Mouse (Mus musculus) limb, embryonic 15.5 days (tissue): ENCODE measurements around the gene Dleu7. TPM values are rescaled to one million over a fixed set of nuclear protein-coding genes. Genes with fewer than 3 reads are reported as not detected.

Source experiments
- ATAC-seq: fragments of 200-750 bp; cut with Nextera tagmentation; 2 replicates; pipeline ENCODE4 v1.8.0; 2017; ENCODE audit warnings: low read depth, moderate TSS enrichment; ENCODE audit not compliant: insufficient number of reproducible peaks, low FRiP score, low TSS enrichment
- H3K27ac ChIP-seq: fragments of 300-500 bp; sonication (generic); 2 replicates; pipeline ENCODE4 v1.5.1; 2015; ENCODE audit warnings: moderate library complexity, mild to moderate bottlenecking, inconsistent platforms
- H3K27me3 ChIP-seq: fragments of 300-500 bp; sonication (generic); 2 replicates; pipeline ENCODE4 v1.6.1; 2015; ENCODE audit warnings: inconsistent platforms
- H3K36me3 ChIP-seq: fragments of 300-500 bp; sonication (generic); 2 replicates; pipeline ENCODE4 v1.6.1; 2015; ENCODE audit warnings: inconsistent platforms
- H3K4me1 ChIP-seq: fragments of 300-500 bp; sonication (generic); 2 replicates; pipeline ENCODE4 v1.6.1; 2015; ENCODE audit warnings: inconsistent platforms
- H3K4me2 ChIP-seq: fragments of 300-500 bp; sonication (generic); 2 replicates; pipeline ENCODE4 v1.6.1; 2015; ENCODE audit warnings: mild to moderate bottlenecking, inconsistent platforms
- H3K4me3 ChIP-seq: fragments of 300-500 bp; sonication (generic); 2 replicates; pipeline ENCODE4 v1.5.1; 2015; ENCODE audit warnings: mild to moderate bottlenecking, inconsistent platforms
- H3K9ac ChIP-seq: fragments of 300-500 bp; sonication (generic); 2 replicates; pipeline ENCODE4 v1.6.1; 2015; ENCODE audit warnings: inconsistent platforms
- H3K9me3 ChIP-seq: fragments of 300-500 bp; sonication (generic); 2 replicates; pipeline ENCODE4 v1.6.1; 2016; ENCODE audit warnings: inconsistent platforms
- WGBS: fragments of 180-500 bp; shearing (Covaris S2); methylation state at CpG from one replicate; pipeline ENCODE4 v1.1.7; 2015; 5-methylcytosine and 5-hydroxymethylcytosine counted together
- polyA plus RNA-seq: library from polyadenylated mRNA; unstranded; fragments of >200 nt; fragmentation: Nextera tagmentation; extraction: Ambion mirVana; gene quantifications from 2 replicates; pipeline ENCODE4 v1.2.1, GENCODE M21; 2015

Dleu7 gene
- polyA plus RNA-seq: 0.88 and 1.2 TPM in 2 replicates

DNA sequence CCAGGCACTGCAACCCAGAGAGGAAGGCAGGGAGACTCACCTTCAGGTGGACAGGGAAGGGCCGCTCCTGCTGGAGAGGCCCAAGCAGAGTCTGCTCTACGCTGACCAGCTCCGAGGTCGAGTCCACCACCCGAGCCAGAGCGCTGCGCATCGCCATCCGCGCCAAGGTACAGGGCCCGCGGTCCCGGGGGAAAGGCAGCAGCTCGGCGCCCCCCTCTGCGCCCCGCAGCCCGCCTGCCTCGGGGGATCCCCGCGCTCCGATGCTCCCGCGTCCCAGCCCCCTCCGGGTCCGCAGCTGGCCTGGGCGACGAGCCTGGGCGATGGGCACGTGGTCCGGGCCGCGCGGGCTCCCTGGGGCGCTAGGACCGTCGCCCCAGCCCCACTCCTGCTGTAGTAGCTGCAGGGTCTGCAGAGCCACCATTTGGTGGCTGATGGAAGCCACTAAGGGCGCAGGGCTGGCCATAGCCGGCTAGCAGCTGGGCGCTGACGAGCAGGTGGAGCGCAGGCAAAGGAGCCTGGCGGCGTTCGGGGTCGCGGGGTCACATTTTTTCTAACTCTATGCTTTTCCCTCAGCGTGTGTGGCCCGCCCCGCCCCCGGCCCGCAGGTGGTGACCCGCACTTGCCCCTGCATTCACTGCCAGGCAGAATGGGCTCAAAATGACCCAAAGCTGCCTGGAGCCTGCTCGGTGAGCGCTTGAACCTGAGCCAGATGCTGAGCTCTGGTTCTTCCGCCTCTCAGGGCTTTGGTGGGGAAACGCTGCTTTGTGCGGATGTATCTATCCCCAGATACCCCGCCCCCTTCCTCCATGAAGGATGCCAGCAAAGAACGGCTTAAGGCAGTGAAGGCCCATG is at the start of gene Dleu7, which contains the start of gene Rnaseh2b:
Dleu7 (minus strand) TSS at position 560 of the 852 bp plus-strand sequence.
Rnaseh2b (plus strand) TSS at position 102 of the 852 bp plus-strand sequence.
- peaks cover 13% of the 10 kb centered on the region for H3K4me1 ChIP-seq
- WGBS: 1% methylated on average over 53 of the region's 60 CpGs
- ATAC-seq: no peak
- H3K36me3 ChIP-seq: no peaks in the 10 kb centered on the region
- peaks cover 5% of the 10 kb centered on the region for H3K27me3 ChIP-seq
- H3K9me3 ChIP-seq: no peaks in the 10 kb centered on the region
- H3K4me3 ChIP-seq: peak within 1 kb of the TSS; percentile 50
- H3K27ac ChIP-seq: no peak within 1 kb of the TSS
- peak within 1 kb of the TSS; percentile 98 for H3K4me2 ChIP-seq
- H3K9ac ChIP-seq: peak within 1 kb of the TSS; percentile 47

DNA sequence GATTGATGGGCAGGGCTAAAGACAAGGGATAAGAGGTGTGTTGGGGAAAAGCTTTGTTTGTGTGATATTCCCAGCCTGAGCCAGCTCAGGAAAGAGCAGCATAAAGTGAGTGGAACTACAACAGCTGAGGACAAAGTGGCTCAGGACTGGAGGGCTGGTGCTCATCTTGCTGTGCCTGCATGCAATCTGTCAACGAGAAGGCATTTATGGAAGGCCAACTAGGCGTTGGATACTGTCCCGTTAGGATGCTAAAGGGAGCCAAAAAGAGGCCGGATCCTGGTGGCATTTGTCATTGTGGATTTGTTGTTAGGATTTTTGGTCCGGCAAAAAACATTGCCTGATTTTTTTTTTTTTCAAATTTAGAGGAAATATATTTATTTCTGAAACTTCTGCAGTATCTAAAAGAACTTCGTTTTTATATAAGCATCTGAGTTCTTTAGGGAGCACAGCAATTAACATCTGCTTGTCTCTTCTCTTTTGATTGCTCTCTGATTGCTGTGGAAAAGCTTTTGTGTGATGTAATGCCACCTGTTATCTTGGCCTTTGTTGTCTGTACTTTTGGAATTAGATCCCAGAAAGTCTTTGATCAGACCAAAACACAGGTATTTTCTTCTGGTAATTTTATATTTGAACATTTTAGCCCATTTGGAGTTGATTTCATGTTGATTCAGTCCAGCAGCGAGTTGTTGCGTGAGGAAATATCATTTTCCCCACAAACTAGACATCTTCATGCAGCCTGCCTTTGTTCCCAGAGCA is 49.2 kb upstream of the Dleu7 start:
- Histone ChIP-seq H3K27ac (peak overlapping the region; percentile 61), H3K4me3 (no peak overlapping the region), H3K4me2 (peak overlapping the region; percentile 14; the same call in 1 of the 2 replicates), H3K36me3 (no peaks in the 10 kb centered on the region), H3K27me3 (no peaks in the 10 kb centered on the region), H3K9ac (no peak overlapping the region), H3K4me1 (peaks cover 8% of the 10 kb centered on the region), H3K9me3 (no peaks in the 10 kb centered on the region)
- 58% methylated on average over 8 of the region's 8 CpGs for WGBS
- ATAC-seq: no peak

DNA sequence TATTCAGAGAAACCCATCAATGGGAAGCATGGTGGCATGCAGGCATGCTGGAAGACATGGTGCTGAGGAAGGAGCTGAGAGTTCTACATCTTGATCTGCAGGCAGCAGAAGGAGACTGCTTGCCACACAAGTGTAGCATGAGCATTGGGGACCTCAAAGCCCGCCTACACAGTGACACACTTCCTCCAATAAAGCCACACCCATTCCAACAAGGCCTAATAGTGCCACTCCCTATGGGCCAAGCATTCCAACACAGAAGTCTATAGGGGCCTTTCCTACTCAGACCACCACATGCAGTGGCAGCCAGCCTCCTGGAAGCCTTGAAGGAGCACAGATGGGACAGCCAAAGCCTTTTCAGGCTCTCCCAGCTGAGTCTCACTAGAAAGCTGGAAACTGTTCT is 46.3 kb upstream of the Dleu7 start:
- Histone ChIP-seq H3K4me3 (no peak overlapping the region), H3K4me1 (peaks cover 8% of the 10 kb centered on the region), H3K9me3 (no peaks in the 10 kb centered on the region), H3K36me3 (no peaks in the 10 kb centered on the region), H3K27me3 (no peaks in the 10 kb centered on the region), H3K4me2 (no peak overlapping the region), H3K9ac (no peak overlapping the region), H3K27ac (no peak overlapping the region)
- 86% methylated on average over 1 of the region's 1 CpGs for WGBS
- no peak for ATAC-seq

DNA sequence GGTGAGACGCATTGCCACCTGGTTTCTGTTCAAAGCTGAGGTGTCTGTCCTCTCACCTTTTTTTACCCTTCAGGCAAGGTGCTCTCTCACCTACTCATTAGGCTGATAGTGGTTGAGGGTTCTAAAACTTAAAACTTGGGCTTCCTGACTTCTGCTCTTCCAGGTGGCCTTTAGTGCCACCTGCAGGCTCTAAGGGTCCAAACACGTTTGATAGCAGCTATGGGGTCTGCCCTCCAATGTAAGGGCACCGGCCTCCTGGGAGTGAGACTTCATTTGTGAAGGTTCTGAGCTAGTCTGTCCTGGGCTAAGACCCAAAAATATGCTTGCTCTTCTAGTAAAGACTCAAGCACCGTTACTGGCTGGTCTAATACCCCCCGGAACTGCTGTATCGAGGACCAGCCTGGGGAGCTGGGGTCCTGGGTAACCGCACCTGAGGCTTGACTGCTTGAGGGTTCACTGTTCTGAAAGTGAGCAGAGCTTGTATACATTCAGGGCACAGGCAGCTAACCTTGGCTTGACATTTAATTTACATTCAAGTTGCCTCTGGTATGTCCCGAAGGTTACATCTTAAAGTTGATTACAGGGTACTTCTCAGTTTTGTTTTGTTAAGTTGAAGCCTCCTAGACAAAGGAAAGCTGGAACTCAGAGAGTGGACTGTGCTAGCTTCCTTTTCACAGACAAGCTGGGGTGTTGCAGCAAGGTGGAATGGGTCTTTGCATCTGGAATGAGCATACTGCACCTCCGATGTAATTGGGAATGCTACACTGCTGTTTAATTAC is 41.3 kb upstream of the Dleu7 start:
- Histone ChIP-seq H3K36me3 (no peaks in the 10 kb centered on the region), H3K4me2 (no peak overlapping the region), H3K4me3 (no peak overlapping the region), H3K4me1 (peaks cover 21% of the 10 kb centered on the region), H3K9ac (no peak overlapping the region), H3K27me3 (no peaks in the 10 kb centered on the region), H3K27ac (no peak overlapping the region), H3K9me3 (no peaks in the 10 kb centered on the region)
- WGBS: 69% methylated on average over 9 of the region's 9 CpGs
- ATAC-seq: no peak

DNA sequence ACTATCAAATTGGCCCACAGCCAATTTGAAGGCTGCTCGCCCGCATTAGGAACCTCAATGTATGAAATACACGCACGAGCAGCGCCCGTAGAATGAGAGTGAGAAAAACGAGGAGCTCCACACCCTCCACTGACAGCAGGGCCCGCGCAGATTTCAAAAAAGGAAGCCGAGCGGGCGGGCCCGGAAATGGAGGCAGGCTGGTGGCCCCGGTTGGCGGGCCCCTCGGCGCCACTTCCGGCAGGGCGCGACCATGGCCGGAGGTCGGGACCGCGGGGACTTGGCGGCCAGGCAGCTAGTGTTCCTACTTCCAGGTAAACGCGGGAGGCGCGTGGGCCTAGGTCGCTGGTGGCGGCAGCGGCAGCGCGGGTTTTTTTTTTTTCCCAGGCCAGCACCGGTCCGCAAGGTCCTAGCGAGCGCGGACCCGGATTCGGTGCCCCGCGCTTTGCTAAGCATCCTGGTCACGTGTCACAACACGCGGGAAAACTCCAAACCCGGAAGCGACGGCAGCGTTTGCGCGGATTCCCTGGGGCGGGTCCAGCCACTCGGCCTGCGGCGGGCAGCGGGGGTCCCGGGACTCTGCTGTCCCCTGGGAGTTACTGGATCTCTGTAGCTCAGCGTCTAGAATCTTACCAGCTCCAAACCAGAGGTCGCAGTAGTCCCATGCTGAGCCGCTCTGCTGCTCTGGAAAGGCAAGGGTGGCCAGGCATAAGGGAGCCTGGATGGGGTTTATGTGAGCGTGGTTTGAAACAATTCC is 39.2 kb upstream of the Dleu7 start:
- no peaks in the 10 kb centered on the region for H3K27me3 ChIP-seq
- H3K36me3 ChIP-seq: no peaks in the 10 kb centered on the region
- H3K9ac ChIP-seq: peak overlapping the region; percentile 85
- WGBS: under 1% methylated on average over 62 of the region's 62 CpGs
- peaks cover 20% of the 10 kb centered on the region for H3K4me1 ChIP-seq
- H3K9me3 ChIP-seq: no peaks in the 10 kb centered on the region
- peak overlapping the region; percentile 90 for H3K27ac ChIP-seq
- H3K4me2 ChIP-seq: peak overlapping the region; percentile 68
- peak; percentile 80 for ATAC-seq
- peak overlapping the region; percentile 84 for H3K4me3 ChIP-seq

DNA sequence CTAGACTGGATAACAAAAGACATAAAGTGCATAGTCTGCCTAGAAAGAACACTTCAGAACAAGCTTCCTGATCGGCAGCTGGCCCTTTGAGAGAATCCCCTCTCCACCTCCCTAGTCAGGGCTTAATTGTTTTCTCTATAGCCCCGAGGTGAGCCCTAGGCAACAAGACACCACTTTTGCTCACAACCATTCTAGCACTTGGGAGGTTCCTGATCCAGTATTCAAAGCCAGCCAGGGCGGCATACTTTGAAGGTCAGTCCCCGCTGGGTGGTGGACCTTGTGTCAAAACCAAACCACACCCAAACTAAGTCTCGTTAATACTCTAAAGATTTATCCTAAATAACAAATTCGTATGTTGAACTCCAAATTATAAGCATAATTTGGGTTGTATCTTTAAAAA is 38.6 kb upstream of the Dleu7 start:
- no peak for ATAC-seq
- Histone ChIP-seq H3K9ac (0 out of 2 replicates have a peak overlapping the region, but pooled peaks have one; percentile 28), H3K36me3 (no peaks in the 10 kb centered on the region), H3K9me3 (no peaks in the 10 kb centered on the region), H3K4me3 (peak overlapping the region; percentile 84), H3K4me2 (peak overlapping the region; percentile 68), H3K27me3 (no peaks in the 10 kb centered on the region), H3K4me1 (peaks cover 20% of the 10 kb centered on the region), H3K27ac (peak overlapping the region; percentile 90; the same call in 1 of the 2 replicates)
- WGBS: 15% methylated on average over 6 of the region's 6 CpGs

DNA sequence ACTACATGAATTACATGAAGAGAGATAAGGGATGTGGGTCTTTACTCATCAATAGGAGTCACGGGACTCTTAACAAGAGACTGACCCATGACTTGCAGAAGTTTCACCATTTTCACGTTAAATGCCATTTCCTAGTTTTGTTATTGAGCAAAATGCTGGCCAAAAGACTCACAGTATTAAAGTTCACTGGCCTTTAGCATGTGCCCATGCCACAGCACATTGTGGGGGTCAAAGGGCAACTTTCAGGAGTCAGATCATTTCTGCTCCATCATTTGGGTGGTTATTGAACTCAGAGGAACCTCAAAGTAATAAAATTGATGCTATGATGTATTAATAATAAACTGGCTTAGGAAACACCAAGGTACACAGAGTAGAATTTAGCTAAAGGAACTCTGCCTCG is 36.8 kb upstream of the Dleu7 start:
- Histone ChIP-seq H3K4me2 (no peak overlapping the region), H3K9me3 (no peaks in the 10 kb centered on the region), H3K9ac (no peak overlapping the region), H3K4me3 (no peak overlapping the region), H3K27me3 (no peaks in the 10 kb centered on the region), H3K36me3 (no peaks in the 10 kb centered on the region), H3K27ac (no peak overlapping the region), H3K4me1 (peaks cover 20% of the 10 kb centered on the region)
- no peak for ATAC-seq
- 79% methylated on average over 3 of the region's 3 CpGs for WGBS

DNA sequence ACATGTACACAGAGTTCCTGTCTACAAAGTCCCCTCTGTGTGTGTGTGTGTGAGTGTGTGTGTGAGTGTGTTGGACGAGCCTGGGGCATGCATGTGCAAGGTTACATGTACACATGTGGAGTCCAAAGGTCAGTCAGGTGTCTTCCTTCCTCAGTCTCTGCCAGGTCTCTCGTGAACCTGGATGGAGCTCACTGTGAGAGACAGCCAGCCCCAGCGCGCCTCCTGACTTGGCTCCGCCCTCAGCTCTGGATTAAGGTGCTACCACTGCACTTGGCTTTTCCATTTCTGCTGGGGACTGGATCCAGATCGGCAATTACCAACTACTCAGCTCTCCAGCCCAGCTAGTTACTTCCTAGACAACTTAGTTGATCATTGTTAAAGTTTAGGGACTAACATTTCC is 35.8 kb upstream of the Dleu7 start:
- H3K27me3 ChIP-seq: no peaks in the 10 kb centered on the region
- no peak overlapping the region for H3K27ac ChIP-seq
- no peaks in the 10 kb centered on the region for H3K36me3 ChIP-seq
- H3K4me1 ChIP-seq: peaks cover 17% of the 10 kb centered on the region
- WGBS: 40% methylated on average over 6 of the region's 6 CpGs
- H3K4me3 ChIP-seq: no peak overlapping the region
- no peak overlapping the region for H3K9ac ChIP-seq
- no peak for ATAC-seq
- H3K9me3 ChIP-seq: no peaks in the 10 kb centered on the region
- H3K4me2 ChIP-seq: no peak overlapping the region

DNA sequence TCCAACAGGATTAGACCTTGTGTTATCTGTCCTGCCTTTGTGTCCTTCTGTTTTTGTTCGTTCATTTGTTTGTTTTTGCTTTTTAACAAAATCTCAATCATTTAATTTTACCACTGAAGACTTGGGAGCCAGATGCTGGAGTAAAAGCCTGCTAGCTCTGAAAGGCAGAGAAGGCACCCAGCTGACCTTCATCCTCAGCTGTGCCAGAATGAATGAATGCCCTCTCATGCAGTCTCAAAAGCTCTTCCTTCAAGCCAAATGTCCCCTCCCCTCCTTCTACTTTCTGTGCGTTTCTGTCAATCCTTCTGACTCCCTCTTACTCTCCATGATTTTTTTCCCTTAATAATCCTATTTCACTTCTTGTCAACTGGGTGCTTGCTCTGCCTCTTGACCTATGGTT is 34.3 kb upstream of the Dleu7 start:
- Histone ChIP-seq H3K4me1 (peaks cover 13% of the 10 kb centered on the region), H3K9ac (no peak overlapping the region), H3K4me3 (no peak overlapping the region), H3K9me3 (no peaks in the 10 kb centered on the region), H3K27ac (no peak overlapping the region), H3K36me3 (no peaks in the 10 kb centered on the region), H3K27me3 (no peaks in the 10 kb centered on the region), H3K4me2 (no peak overlapping the region)
- 62% methylated on average over 2 of the region's 2 CpGs for WGBS
- no peak for ATAC-seq

DNA sequence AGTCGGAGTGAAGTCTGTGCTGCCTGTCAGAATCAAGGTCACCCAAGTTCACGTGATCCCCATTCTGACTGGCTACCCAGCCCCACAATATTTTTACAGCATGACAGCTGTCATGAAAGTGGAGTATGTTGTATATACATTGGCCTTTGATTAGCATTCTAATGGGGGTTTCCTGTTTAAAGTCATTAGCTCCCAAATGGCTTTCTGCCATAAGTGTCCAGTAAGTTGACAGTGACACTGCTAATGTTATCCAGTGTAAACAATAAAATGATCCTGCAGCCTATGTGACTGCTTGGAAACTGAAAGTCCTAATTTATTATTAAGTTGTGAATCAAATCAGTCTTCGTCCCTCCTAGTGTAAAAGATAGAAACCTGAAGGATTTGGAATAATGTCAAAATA is 33.2 kb upstream of the Dleu7 start:
- no peaks in the 10 kb centered on the region for H3K9me3 ChIP-seq
- no peak overlapping the region for H3K9ac ChIP-seq
- no peak overlapping the region for H3K4me3 ChIP-seq
- no peak overlapping the region for H3K27ac ChIP-seq
- H3K27me3 ChIP-seq: no peaks in the 10 kb centered on the region
- H3K4me1 ChIP-seq: 0 out of 2 replicates have a peak, but pooled peaks cover 6% of the 10 kb centered on the region
- H3K36me3 ChIP-seq: no peaks in the 10 kb centered on the region
- ATAC-seq: no peak
- H3K4me2 ChIP-seq: no peak overlapping the region
- 71% methylated on average over 3 of the region's 3 CpGs for WGBS

DNA sequence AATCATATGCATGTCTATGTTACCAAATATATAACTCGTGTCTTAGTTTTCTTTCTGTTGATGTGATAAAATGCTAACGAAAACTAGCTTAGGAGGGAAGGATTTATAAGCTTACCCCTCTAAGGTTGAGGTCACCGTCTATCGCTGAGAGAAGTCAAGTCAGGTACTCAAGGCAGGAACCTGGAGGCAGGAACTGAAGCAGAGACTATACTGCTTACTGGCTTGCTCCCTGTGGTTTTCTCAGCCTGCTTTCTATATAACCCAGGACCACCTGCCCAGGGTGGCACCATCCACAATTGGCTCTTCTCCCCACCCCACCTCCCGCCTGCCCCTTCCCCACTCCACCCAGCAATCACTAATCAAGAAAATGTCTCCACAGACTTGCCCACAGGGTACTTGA is 32.1 kb upstream of the Dleu7 start:
- no peak for ATAC-seq
- WGBS: 86% methylated on average over 5 of the region's 5 CpGs
- Histone ChIP-seq H3K4me2 (no peak overlapping the region), H3K27ac (no peak overlapping the region), H3K9me3 (no peaks in the 10 kb centered on the region), H3K27me3 (no peaks in the 10 kb centered on the region), H3K4me3 (no peak overlapping the region), H3K9ac (no peak overlapping the region), H3K36me3 (no peaks in the 10 kb centered on the region), H3K4me1 (0 out of 2 replicates have a peak, but pooled peaks cover 6% of the 10 kb centered on the region)
